Mouse (Mus musculus): Measurements from ENCODE around the gene Phldb2. TPM values are rescaled to one million over a fixed set of nuclear protein-coding genes. Genes with fewer than 3 reads are reported as not detected.

Phldb2 gene
- total RNA-seq, 2 experiments from 2014 or later = not detected

DNA sequence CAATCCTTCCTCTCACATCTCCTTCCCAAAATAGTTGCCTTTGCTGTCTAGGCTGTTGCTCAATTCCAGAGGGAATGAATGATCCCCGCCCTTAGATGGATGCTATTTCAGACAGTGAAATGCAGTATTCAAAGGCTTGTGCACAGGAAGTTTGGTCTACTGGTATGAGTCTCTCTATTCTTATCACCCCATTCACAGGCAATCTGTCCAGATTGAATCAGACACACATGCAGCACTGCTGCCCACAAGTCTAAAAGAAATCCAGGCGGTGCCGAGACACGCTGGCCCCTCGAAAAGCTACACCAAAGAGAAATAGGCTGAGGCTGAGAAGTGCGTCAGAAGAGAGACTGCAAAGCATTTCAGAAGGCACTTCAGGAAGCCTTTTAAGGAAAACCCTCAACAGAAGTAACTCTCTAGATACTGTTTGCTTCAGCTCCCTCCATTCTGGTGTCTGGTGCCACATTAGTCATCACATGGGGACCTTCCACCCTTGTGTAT, 142.5 kb downstream of the Phldb2 start:
- ATAC-seq (replicated peaks; ENCODE audit: low FRiP score, poor library complexity, severe bottlenecking) = no peak

DNA sequence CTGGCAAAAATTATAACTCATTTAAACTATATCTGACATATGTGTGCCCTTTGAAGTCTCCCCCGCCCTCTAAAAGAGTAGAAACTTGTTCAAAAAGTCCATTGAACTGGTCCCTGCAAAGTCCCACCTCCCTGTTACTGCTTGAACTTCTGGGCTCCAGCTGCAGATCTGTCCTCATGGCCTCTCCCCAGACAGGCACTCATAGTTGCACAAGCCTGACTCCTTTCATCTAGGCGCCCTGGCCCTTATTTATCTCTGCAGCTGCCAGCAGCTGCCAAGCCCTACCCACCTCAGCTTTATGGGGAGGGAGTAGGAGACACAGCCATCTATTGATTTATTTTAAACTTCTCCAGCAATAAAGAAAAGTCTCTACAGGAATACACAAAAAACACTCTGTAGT, 143.2 kb downstream of the Phldb2 start:
- ATAC-seq (replicated peaks; ENCODE audit: low FRiP score, poor library complexity, severe bottlenecking) = no peak

- no peak for ATAC-seq (replicated peaks; ENCODE audit: low FRiP score, poor library complexity, severe bottlenecking)
Observed at GRCm38 (mm10) chr16:45804708-45805107, 148.7 kb downstream of the Phldb2 start.

DNA sequence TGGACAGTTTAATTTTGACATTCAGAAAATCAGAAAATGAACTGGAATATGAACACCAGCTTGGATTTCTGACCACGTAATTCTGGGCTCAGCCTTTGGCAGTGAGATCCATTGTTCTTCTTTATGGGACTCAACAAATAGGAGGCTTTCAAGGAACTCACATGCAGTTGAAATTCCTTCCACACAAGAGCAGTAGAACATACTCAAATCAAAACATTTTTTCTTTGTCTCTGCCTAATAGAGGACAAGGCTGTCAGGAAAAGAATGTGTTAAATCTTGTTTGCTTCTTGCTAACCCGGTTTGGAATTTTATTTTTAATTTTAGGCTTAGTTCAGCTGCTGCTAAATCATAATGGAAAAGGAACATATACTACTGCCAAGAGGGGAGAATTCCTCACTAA, 153.0 kb downstream of the Phldb2 start:
- ATAC-seq (replicated peaks; ENCODE audit: low FRiP score, poor library complexity, severe bottlenecking) = no peak

DNA sequence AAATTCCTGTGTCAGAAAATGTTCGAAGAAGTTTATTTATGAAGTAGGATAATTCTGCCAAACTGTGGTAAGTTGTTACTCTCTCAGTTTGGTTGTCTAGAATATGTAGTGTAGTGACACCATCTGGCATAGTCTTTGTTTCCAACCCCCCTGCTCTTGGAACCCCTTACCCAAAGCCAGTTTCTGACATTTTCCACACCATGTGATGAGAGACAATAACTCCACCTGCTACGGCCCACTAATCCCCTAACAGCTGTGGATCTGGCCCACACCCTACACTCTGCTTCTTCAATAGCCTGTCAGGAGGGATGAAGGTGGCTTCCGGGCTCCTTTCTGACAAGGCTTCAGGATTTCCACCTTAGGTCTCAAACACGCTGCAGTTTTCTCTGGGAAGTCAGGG, 154.2 kb downstream of the Phldb2 start:
- no peak for ATAC-seq (replicated peaks; ENCODE audit: low FRiP score, poor library complexity, severe bottlenecking)

DNA sequence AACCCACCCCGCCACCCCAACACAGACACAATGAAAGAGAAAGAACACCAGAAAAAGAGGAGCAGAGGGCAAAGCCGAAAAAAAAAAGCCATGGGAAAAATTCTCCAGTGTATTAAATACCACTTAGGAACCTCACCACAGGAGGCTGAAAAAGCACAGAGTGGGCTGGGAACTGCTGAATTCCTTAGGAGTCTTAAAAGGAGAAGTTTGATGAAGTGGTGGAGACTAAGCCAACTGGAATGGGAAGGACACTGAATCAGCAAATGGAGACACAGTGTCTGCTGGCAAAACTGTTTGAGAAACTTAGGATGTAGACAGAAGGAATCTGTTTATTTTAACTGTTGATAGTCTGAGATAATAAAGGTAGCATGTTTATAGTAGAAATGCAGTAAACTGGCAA, 154.8 kb downstream of the Phldb2 start:
- ATAC-seq (replicated peaks; ENCODE audit: low FRiP score, poor library complexity, severe bottlenecking) = no peak

GRCm38 (mm10) chr16:45796815-45797214, 156.6 kb downstream of the Phldb2 start:
- ATAC-seq (replicated peaks; ENCODE audit: low FRiP score, poor library complexity, severe bottlenecking) = no peak

DNA sequence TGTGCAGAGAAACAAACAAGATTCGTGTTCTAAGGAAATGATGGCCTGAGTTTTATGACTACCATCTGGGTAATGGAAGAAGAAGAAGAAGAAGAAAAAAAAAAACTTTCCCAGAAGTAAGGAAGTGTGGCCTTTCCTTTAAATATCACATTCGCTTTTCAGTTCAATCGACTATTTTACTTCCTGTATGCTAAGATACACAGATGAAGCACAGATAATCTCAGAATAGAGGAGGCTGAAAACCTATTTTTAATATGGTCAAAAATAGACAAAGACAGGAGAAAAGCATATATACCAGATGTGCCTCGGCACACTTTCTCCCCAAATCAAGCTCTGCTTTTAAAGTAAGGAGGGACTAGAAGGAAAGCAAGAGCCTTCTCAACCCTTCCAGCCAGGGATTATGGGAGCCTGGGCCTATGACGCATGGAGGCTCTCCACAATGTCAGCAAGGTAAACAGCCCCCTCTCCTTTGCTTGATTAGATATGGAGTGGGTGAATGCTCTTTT, 158.2 kb downstream of the Phldb2 start:
- ATAC-seq (replicated peaks; ENCODE audit: low FRiP score, poor library complexity, severe bottlenecking) = no peak

- no peak for ATAC-seq (replicated peaks; ENCODE audit: low FRiP score, poor library complexity, severe bottlenecking)
Observed at GRCm38 (mm10) chr16:45792781-45793180, 160.6 kb downstream of the Phldb2 start.

DNA sequence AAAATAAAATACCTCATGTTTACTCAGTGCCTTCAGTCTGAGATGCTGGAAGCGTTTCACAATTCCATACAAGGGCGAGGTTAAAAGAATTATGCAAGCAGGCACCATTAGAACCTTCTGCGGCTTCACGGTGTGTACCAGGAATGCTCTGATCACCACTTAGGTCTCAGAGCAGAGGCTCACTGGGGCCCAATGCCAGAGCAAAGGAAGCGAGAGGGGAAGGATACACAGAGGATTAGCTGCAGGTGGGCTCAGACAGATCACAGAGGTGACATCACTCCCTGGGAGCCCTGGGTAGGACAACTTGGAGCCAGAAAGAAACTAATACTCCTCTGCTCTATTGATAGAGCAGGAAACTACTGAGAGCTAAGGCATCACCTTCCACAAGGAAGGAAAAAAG, 162.1 kb downstream of the Phldb2 start:
- no peak for ATAC-seq (replicated peaks; ENCODE audit: low FRiP score, poor library complexity, severe bottlenecking)

- ATAC-seq (replicated peaks; ENCODE audit: low FRiP score, poor library complexity, severe bottlenecking) = no peak
Observed at GRCm38 (mm10) chr16:45789311-45789710, 164.1 kb downstream of the Phldb2 start.

GRCm38 (mm10) chr16:45787650-45788049, 165.7 kb downstream of the Phldb2 start:
- ATAC-seq (replicated peaks; ENCODE audit: low FRiP score, poor library complexity, severe bottlenecking) = no peak

DNA sequence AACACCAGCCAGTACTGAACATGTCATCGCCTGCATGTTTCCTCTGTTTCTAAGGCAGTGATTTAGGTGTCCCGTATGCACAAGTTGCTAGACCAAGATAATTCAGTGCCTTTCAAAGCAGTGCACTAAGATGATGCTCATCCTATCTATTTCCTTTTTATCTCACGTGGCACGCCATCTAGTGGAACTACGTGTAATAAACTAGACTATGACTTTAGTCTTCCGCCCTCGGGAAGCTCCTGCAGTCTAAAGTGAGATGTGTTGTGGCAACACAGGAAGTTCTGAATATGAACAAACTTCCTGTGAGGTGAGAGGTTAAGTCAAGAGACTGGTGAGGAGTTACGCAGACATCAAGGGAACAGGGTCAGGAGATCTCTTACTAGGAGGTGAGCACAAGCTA, 166.8 kb downstream of the Phldb2 start:
- ATAC-seq (replicated peaks; ENCODE audit: low FRiP score, poor library complexity, severe bottlenecking) = no peak

DNA sequence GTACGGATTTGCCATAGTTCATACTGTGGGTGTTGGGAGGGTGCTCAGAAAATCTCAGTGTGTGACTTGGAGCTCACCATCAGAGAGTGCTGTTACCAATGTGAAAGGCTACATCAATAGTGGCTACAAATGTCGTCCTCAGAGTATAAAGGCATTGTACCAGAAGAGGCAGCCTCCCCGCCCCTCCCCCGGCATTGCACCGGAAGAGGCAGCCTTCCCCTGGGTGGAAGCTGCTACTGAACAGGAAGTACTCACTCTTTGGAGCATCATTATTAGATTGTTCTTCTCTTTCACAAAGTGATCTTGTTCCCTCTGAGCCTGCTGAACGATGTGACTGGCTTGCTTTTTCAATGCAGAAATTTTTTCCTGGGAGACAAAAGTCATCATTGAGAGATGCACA, 173.4 kb downstream of the Phldb2 start:
- no peak for ATAC-seq (replicated peaks; ENCODE audit: low FRiP score, poor library complexity, severe bottlenecking)

GRCm38 (mm10) chr16:45774813-45775212, 178.6 kb downstream of the Phldb2 start:
- ATAC-seq (replicated peaks; ENCODE audit: low FRiP score, poor library complexity, severe bottlenecking) = no peak

DNA sequence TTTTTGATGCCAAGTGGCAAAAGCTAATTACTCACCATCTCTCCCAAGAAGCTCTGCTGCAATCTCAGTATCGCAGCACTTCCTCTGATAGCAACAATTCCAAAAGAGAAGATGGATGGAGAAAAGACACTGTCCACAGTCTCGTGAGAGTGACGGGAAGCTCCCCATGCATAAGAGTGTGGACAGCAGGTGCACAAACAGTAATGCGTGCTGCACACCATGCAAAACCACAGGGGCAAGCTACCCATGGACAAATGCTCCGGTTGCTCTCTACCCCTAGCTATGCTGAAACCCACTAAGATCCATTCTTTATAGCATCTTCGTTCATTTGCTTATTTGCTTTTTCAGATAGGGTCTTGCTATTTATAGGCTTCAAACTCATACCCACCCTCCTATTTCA, 182.5 kb downstream of the Phldb2 start:
- ATAC-seq (replicated peaks; ENCODE audit: low FRiP score, poor library complexity, severe bottlenecking) = no peak

DNA sequence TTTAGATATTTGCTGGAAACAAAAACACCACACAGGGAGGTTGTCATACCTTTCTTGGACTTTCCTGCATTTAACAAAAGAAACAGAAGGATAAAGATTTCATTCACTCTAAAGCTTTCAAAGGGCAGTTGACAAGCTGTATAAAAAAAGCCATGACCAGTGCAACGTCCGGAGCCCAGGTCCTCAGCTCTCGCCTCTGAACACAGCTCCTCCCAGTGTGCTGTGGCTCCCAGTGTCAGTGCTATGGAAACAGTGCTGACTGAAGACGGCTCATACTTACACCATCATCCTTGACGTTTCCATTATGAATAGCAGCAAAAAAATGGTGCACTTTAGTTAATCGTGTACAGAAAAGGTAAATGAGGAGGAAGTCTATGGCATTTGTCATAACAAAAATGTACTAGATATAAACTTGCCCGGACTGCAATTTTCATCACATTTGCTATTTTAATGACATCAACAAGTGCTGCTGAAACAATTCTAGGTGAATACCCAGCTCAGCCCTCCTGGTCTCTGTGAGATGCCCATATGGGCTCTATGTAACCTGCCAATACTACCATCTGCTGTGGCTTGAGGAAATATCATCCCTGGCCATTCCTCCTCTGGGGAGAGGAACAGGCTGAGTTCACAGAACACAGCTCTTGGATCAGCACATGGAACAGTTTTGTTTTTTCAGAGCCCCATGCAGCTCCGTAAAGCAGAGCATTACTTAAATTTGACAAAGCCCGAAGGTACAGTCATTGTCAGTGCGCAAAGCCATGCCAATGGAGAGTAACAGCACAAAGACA, 185.4 kb downstream of the Phldb2 start:
- ATAC-seq (replicated peaks; ENCODE audit: low FRiP score, poor library complexity, severe bottlenecking) = no peak

- ATAC-seq (replicated peaks; ENCODE audit: low FRiP score, poor library complexity, severe bottlenecking) = no peak
Observed at GRCm38 (mm10) chr16:45767434-45767833, 186.0 kb downstream of the Phldb2 start.

DNA sequence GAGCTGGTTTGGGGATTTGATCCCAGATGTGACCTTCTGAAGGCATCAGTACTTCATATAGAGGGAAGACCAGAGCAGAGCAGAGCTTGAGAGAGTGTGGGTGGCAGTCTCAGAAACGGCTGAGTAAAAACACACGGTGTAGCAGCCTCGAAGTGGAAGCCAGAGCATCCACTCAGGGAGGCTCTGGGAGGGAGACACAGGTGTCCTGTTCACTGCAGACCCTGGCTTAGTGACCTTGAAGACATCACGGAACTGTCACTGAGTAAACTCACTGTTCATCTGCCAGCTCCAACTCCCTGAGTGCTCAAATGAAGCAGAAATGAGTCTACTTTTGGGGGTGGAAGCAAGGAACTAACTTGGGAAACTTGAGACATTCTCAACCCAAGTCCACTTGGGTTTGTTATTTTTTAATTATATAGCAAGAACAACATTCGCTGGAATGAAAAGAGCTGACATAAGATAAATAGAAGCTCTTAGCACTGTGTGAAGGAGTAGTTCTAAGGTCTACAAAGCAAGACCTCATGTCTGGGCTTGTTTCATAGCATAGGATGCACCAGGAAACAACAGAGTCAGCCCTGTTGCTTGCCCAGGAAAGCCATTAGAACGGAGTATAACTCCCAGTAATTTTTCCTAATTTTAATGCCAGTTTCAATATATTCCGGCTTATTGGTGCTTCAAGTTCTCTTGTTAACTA, 187.4 kb downstream of the Phldb2 start:
- no peak for ATAC-seq (replicated peaks; ENCODE audit: low FRiP score, poor library complexity, severe bottlenecking)

GRCm38 (mm10) chr16:45765102-45765501, 188.3 kb downstream of the Phldb2 start:
- ATAC-seq (replicated peaks; ENCODE audit: low FRiP score, poor library complexity, severe bottlenecking) = no peak

- ATAC-seq (replicated peaks; ENCODE audit: low FRiP score, poor library complexity, severe bottlenecking) = no peak
Observed at GRCm38 (mm10) chr16:45762859-45763505, 190.4 kb downstream of the Phldb2 start.
